Mouse (Mus musculus) CH12.LX (cell line): Measurements from ENCODE around the gene Pak7.

ENCODE experiments used
- CTCF ChIP-seq, 2 experiments: IDR thresholded peaks in 1 of 2; conservative IDR thresholded peaks in 1 of 2; 2 replicates each; pipeline ENCODE4 v1.5.1; 2011 to 2012; ENCODE audit warnings: low read depth in 2 of 2, low read length in 2 of 2, improper control_type of control experiment in 1 of 2, inconsistent platforms in 1 of 2, mild to moderate bottlenecking in 1 of 2, moderate library complexity in 1 of 2
- KAT2A ChIP-seq: IDR thresholded peaks from 2 replicates; pipeline ENCODE4 v1.6.1; 2012; ENCODE audit warnings: low read length, improper control_type of control experiment, inconsistent platforms; ENCODE audit not compliant: insufficient replicate concordance
- POLR2A ChIP-seq: IDR thresholded peaks from 2 replicates; pipeline ENCODE4 v1.6.1; 2011; ENCODE audit warnings: low read depth, mild to moderate bottlenecking, improper control_type of control experiment, low read length
- ZC3H11A ChIP-seq: IDR thresholded peaks from 2 replicates; pipeline ENCODE4 v1.6.1; 2012; ENCODE audit warnings: low read depth, mild to moderate bottlenecking, inconsistent platforms, low read length, improper control_type of control experiment
- ZMIZ1 ChIP-seq: IDR thresholded peaks from 2 replicates; pipeline ENCODE4 v1.6.1; 2012; ENCODE audit warnings: low read depth, mild to moderate bottlenecking, inconsistent platforms, low read length, improper control_type of control experiment
- ZNF384 ChIP-seq: IDR thresholded peaks from 2 replicates; pipeline ENCODE4 v1.6.1; 2012; ENCODE audit warnings: low read depth, low read length, improper control_type of control experiment, inconsistent platforms

GRCm38 (mm10) chr2:136309313-136309712 lies 78.5 kb downstream of the Pak7 start:
- TF ChIP-seq POLR2A (no peak), ZMIZ1 (no peak), ZC3H11A (no peak), ZNF384 (no peak), KAT2A (no peak), CTCF (conservative IDR thresholded peaks at IDR 0.05 in 1 of 2, IDR thresholded peaks at IDR 0.05 in 1 of 2; ENCODE audit: low read depth in 2 of 2, low read length in 2 of 2) (no peak)
